Mouse (Mus musculus) spleen, adult 2 months (tissue): ENCODE results near the gene Smc6. TPM values are rescaled to one million over a fixed set of nuclear protein-coding genes. Genes with fewer than 3 reads are reported as not detected.

Source experiments
- DNase-seq, 2 experiments: peaks; one replicate each; pipeline versions ENCODE4 v3.0.0 to v3.0.0-alpha.2; 2012 to 2021; ENCODE audit warnings: low spot score in 2 of 2, low read depth in 1 of 2
- H3K27ac ChIP-seq: fragments of 200-500 bp; 2 replicates; pipeline ENCODE4 v1.5.1; 2012; ENCODE audit warnings: low read length, inconsistent platforms; ENCODE audit not compliant: insufficient read depth
- H3K27me3 ChIP-seq: fragments of 200-500 bp; 2 replicates; pipeline ENCODE4 v1.6.1; 2012; ENCODE audit warnings: mild to moderate bottlenecking, moderate library complexity, low read length, inconsistent platforms; ENCODE audit not compliant: control insufficient read depth, insufficient read depth
- H3K36me3 ChIP-seq: fragments of 200-500 bp; 2 replicates; pipeline ENCODE4 v1.6.1; 2012; ENCODE audit warnings: mild to moderate bottlenecking, low read length, inconsistent platforms; ENCODE audit not compliant: control insufficient read depth, insufficient read depth
- H3K4me1 ChIP-seq: fragments of 200-500 bp; 2 replicates; pipeline ENCODE4 v1.6.1; 2011; ENCODE audit warnings: inconsistent platforms; ENCODE audit not compliant: control insufficient read depth, insufficient read depth, insufficient read length
- H3K4me3 ChIP-seq: fragments of 200-500 bp; 2 replicates; pipeline ENCODE4 v1.5.1; 2011; ENCODE audit warnings: mild to moderate bottlenecking, inconsistent platforms; ENCODE audit not compliant: insufficient read depth, insufficient read length; ENCODE audit errors: extremely low read depth
- CTCF ChIP-seq: fragments of 200-500 bp; IDR thresholded peaks from 2 replicates; pipeline ENCODE4 v1.5.1; 2011; ENCODE audit warnings: mild to moderate bottlenecking, inconsistent platforms; ENCODE audit not compliant: insufficient read depth, insufficient read length, insufficient replicate concordance; ENCODE audit errors: extremely low read depth
- POLR2A ChIP-seq: fragments of 200-500 bp; IDR thresholded peaks from 2 replicates; pipeline ENCODE4 v1.6.1; 2011; ENCODE audit warnings: low read depth, low read length, inconsistent platforms
- WGBS: fragments of 180-500 bp; shearing (Covaris S2); methylation state at CpG from one replicate; pipeline ENCODE4 v1.1.7; 2018; 5-methylcytosine and 5-hydroxymethylcytosine counted together
- polyA plus RNA-seq: library from polyadenylated mRNA; depleted of rRNA; stranded (reverse); fragments of >200 nt; gene quantifications from 2 replicates; pipeline ENCODE4 v1.2.3, GENCODE M21; 2012; rRNA removed

Smc6 gene
- polyA plus RNA-seq = 3.9 and 9.5 TPM in 2 replicates

- Histone ChIP-seq H3K27ac (peak within 1 kb of the TSS; percentile 97), H3K4me3 (peak within 1 kb of the TSS; percentile 96), H3K27me3 (no peaks in the 10 kb centered on the region), H3K4me1 (peaks cover 6% of the 10 kb centered on the region), H3K36me3 (no peaks in the 10 kb centered on the region)
- peak; percentile 96 for TF ChIP-seq POLR2A
- no peak for TF ChIP-seq CTCF
- under 1% methylated on average over 80 of the region's 83 CpGs for WGBS
- peak; percentile 93 to 97 for DNase-seq
These were observed at the start of gene Smc6, which contains the start of gene Gen1 for GRCm38 (mm10) chr12:11265382-11266281. Gene Smc6, plus strand, starts transcription at chr12:11265886. Gene Gen1, minus strand, starts transcription at chr12:11265801.

- no peak for TF ChIP-seq CTCF
- TF ChIP-seq POLR2A = no peak
- 92% methylated on average over 3 of the region's 3 CpGs for WGBS
These were observed 49.2 kb upstream of the Smc6 start for GRCm38 (mm10) chr12:11216454-11216853.

GRCm38 (mm10) chr12:11217726-11218250 is 47.9 kb upstream of the Smc6 start:
- H3K27me3 ChIP-seq = no peaks in the 10 kb centered on the region
- DNase-seq = peak in 1 of 2 experiments; percentile 61
- no peak for TF ChIP-seq CTCF
- TF ChIP-seq POLR2A = no peak
- no peak overlapping the region for H3K4me3 ChIP-seq
- peak overlapping the region; percentile 89 for H3K27ac ChIP-seq
- H3K36me3 ChIP-seq = no peaks in the 10 kb centered on the region
- H3K4me1 ChIP-seq = peaks cover 10% of the 10 kb centered on the region
- WGBS = 23% methylated on average over 7 of the region's 7 CpGs

More at GRCm38 (mm10) chr12:11216454-11216853, 49.2 kb upstream of the Smc6 start:
- H3K27me3 ChIP-seq = no peaks in the 10 kb centered on the region
- H3K4me1 ChIP-seq = peaks cover 10% of the 10 kb centered on the region
- no peak for DNase-seq
- no peak overlapping the region for H3K27ac ChIP-seq
- no peak overlapping the region for H3K4me3 ChIP-seq
- no peaks in the 10 kb centered on the region for H3K36me3 ChIP-seq

GRCm38 (mm10) chr12:11221524-11222330 is 44.0 kb upstream of the Smc6 start:
- TF ChIP-seq POLR2A = no peak
- no peak for TF ChIP-seq CTCF
- Histone ChIP-seq H3K4me1 (peaks cover 6% of the 10 kb centered on the region; the same call in 1 of the 2 replicates), H3K36me3 (no peaks in the 10 kb centered on the region)

GRCm38 (mm10) chr12:11222566-11222965 is 43.1 kb upstream of the Smc6 start:
- H3K4me3 ChIP-seq = no peak overlapping the region
- H3K27ac ChIP-seq = no peak overlapping the region
- TF ChIP-seq POLR2A = no peak
- TF ChIP-seq CTCF = no peak
- DNase-seq = no peak
- WGBS = 78% methylated on average over 3 of the region's 3 CpGs
- no peaks in the 10 kb centered on the region for H3K27me3 ChIP-seq
- no peaks in the 10 kb centered on the region for H3K36me3 ChIP-seq
- H3K4me1 ChIP-seq = no peaks in the 10 kb centered on the region; the same call in 1 of the 2 replicates

More at GRCm38 (mm10) chr12:11221524-11222330, 44.0 kb upstream of the Smc6 start:
- no peak overlapping the region for H3K27ac ChIP-seq
- H3K4me3 ChIP-seq = no peak overlapping the region
- DNase-seq = no peak
- 84% methylated on average over 20 of the region's 20 CpGs for WGBS
- no peaks in the 10 kb centered on the region for H3K27me3 ChIP-seq

- 92% methylated on average over 10 of the region's 10 CpGs for WGBS
- H3K27me3 ChIP-seq = no peaks in the 10 kb centered on the region
- no peak overlapping the region for H3K27ac ChIP-seq
- no peaks in the 10 kb centered on the region; the same call in 1 of the 2 replicates for H3K4me1 ChIP-seq
- DNase-seq = no peak
- TF ChIP-seq POLR2A (no peak), CTCF (no peak)
- no peaks in the 10 kb centered on the region for H3K36me3 ChIP-seq
- H3K4me3 ChIP-seq = no peak overlapping the region
These were observed 42.6 kb upstream of the Smc6 start for GRCm38 (mm10) chr12:11223090-11223489.
